In genomic region chr17:71159152-71159567, GRCm38 (mm10) we compare ENCODE assay signal across 11 mouse cellular contexts. TPM values are rescaled to one million over a fixed set of nuclear protein-coding genes. Genes with fewer than 3 reads are reported as not detected.
A peak's percentile ranks its signal among the peaks of the same experiment; 100 is the strongest.
DNase-seq lines count a peak whose midpoint lies in the region; ATAC-seq and TF ChIP-seq lines count a peak whose summit lies in the region.
"Had no signal": no experiment of that assay in that cellular context is flagged by ENCODE, and none has a peak within 500 bp of the region (broad histone marks: within the 10 kb centered on the region; RNA-seq: fewer than 3 reads in every experiment).

No protein-coding gene starts in this region.

- TF ChIP-seq POLR2A in kidney, adult 2 months (IDR thresholded peaks at IDR 0.05; ENCODE audit: low read depth, low read length) = no peak

- H3K4me1 ChIP-seq in midbrain, embryonic 15.5 days = 0 out of 2 replicates have a peak, but pooled peaks cover 7% of the 10 kb centered on the region
- peaks cover 4% of the 10 kb centered on the region; the same call in 1 of the 2 replicates for H3K4me1 ChIP-seq in midbrain, embryonic 11.5 days (ENCODE audit: control insufficient read depth, insufficient read depth, low read length)
- H3K4me1 ChIP-seq in embryonic facial prominence, embryonic 14.5 days (ENCODE audit: control insufficient read depth, insufficient read depth, low read length) = peaks cover 28% of the 10 kb centered on the region
- H3K4me1 ChIP-seq in kidney, adult 2 months (ENCODE audit: control insufficient read depth, insufficient read depth, low read length) = peaks cover 22% of the 10 kb centered on the region
- peaks cover 20% of the 10 kb centered on the region for H3K4me1 ChIP-seq in stomach, embryonic 14.5 days (ENCODE audit: control insufficient read depth, insufficient read depth, low read length)

- H3K9ac ChIP-seq in midbrain, embryonic 15.5 days = no peak overlapping the region
- H3K9ac ChIP-seq in midbrain, embryonic 11.5 days (ENCODE audit: low read length) = no peak overlapping the region
- H3K9ac ChIP-seq in embryonic facial prominence, embryonic 14.5 days (ENCODE audit: low read depth, low read length) = no peak overlapping the region
- no peak overlapping the region for H3K9ac ChIP-seq in stomach, embryonic 14.5 days (replicated peaks; ENCODE audit: low read depth, low read length)
- H3K9ac ChIP-seq: hindbrain, embryonic 15.5 days; midbrain, embryonic 12.5 days had no signal

- no peak for TF ChIP-seq CTCF in kidney, adult 2 months (conservative IDR thresholded peaks at IDR 0.05; ENCODE audit: insufficient read depth, insufficient read length, low read depth, low read length)

- DNase-seq in midbrain, embryonic 11.5 days (ENCODE audit: low spot score, missing footprints) = no peak
- peak; percentile 90 for DNase-seq in embryonic facial prominence, embryonic 14.5 days (ENCODE audit: low spot score)
- peak; percentile 94 for DNase-seq in kidney, adult 2 months
- DNase-seq in thymus, postnatal 0 days (ENCODE audit: low spot score) = no peak
- DNase-seq in cerebellum, adult 11-12 months = no peak
- DNase-seq in c-Kit-positive CD71-positive TER-119-positive erythroid progenitor cells, embryonic 14.5 days (ENCODE audit: low spot score) = no peak
- DNase-seq: spleen, adult 18-20 months had no signal

- ATAC-seq in midbrain, embryonic 15.5 days (replicated peaks) = 0 out of 2 replicates have a peak, but pooled peaks have one; percentile 27
- no peak for ATAC-seq in midbrain, embryonic 11.5 days (ENCODE audit: low FRiP score)
- ATAC-seq in embryonic facial prominence, embryonic 14.5 days (ENCODE audit: low read depth) = peak; percentile 85
- ATAC-seq in stomach, embryonic 14.5 days (ENCODE audit: insufficient number of reproducible peaks, insufficient read depth, low FRiP score, low read depth) = peak; percentile 81; the same call in 1 of the 2 replicates

- no peaks in the 10 kb centered on the region for H3K36me3 ChIP-seq in midbrain, embryonic 15.5 days (replicated peaks)
- no peaks in the 10 kb centered on the region for H3K36me3 ChIP-seq in midbrain, embryonic 11.5 days (ENCODE audit: control insufficient read depth, insufficient read depth, low read length)
- no peaks in the 10 kb centered on the region for H3K36me3 ChIP-seq in embryonic facial prominence, embryonic 14.5 days (ENCODE audit: control insufficient read depth, insufficient read depth, low read length)
- H3K36me3 ChIP-seq in kidney, adult 2 months (ENCODE audit: control insufficient read depth, insufficient read depth, low read length) = no peaks in the 10 kb centered on the region
- H3K36me3 ChIP-seq in stomach, embryonic 14.5 days (ENCODE audit: control insufficient read depth, insufficient read depth, low read length) = no peaks in the 10 kb centered on the region
- H3K36me3 ChIP-seq: hindbrain, embryonic 15.5 days; midbrain, embryonic 12.5 days had no signal

- no peaks in the 10 kb centered on the region for H3K27me3 ChIP-seq in midbrain, embryonic 15.5 days (replicated peaks)
- no peaks in the 10 kb centered on the region for H3K27me3 ChIP-seq in midbrain, embryonic 11.5 days (ENCODE audit: control insufficient read depth, insufficient read depth, low read length)
- no peaks in the 10 kb centered on the region for H3K27me3 ChIP-seq in embryonic facial prominence, embryonic 14.5 days (replicated peaks; ENCODE audit: control insufficient read depth, insufficient read depth, low read length)
- H3K27me3 ChIP-seq in kidney, adult 2 months (replicated peaks; ENCODE audit: control insufficient read depth, insufficient read depth, low read length) = no peaks in the 10 kb centered on the region
- no peaks in the 10 kb centered on the region for H3K27me3 ChIP-seq in stomach, embryonic 14.5 days (ENCODE audit: control insufficient read depth, insufficient read depth, low read length)
- H3K27me3 ChIP-seq: hindbrain, embryonic 15.5 days; midbrain, embryonic 12.5 days had no signal

- no peak overlapping the region for H3K4me2 ChIP-seq in midbrain, embryonic 15.5 days
- no peak overlapping the region for H3K4me2 ChIP-seq in midbrain, embryonic 11.5 days
- H3K4me2 ChIP-seq in embryonic facial prominence, embryonic 14.5 days (ENCODE audit: low read depth, low read length) = peak overlapping the region; percentile 23
- no peak overlapping the region for H3K4me2 ChIP-seq in stomach, embryonic 14.5 days (replicated peaks; ENCODE audit: low read depth, low read length)
- H3K4me2 ChIP-seq: hindbrain, embryonic 15.5 days; midbrain, embryonic 12.5 days had no signal

- no peaks in the 10 kb centered on the region for H3K9me3 ChIP-seq in midbrain, embryonic 15.5 days
- H3K9me3 ChIP-seq in midbrain, embryonic 11.5 days (ENCODE audit: control insufficient read depth, low read length) = no peaks in the 10 kb centered on the region
- no peaks in the 10 kb centered on the region for H3K9me3 ChIP-seq in embryonic facial prominence, embryonic 14.5 days (ENCODE audit: control insufficient read depth, low read length)
- no peaks in the 10 kb centered on the region for H3K9me3 ChIP-seq in stomach, embryonic 14.5 days (ENCODE audit: control insufficient read depth, low read depth, low read length)
- H3K9me3 ChIP-seq: hindbrain, embryonic 15.5 days; midbrain, embryonic 12.5 days had no signal

- WGBS in midbrain, embryonic 15.5 days = 21% methylated on average over 4 of the region's 4 CpGs
- 15% methylated on average over 4 of the region's 4 CpGs for WGBS in midbrain, embryonic 11.5 days
- WGBS in embryonic facial prominence, embryonic 14.5 days = 6% methylated on average over 4 of the region's 4 CpGs
- 29% methylated on average over 4 of the region's 4 CpGs for WGBS in kidney, adult 2 months
- 11% methylated on average over 4 of the region's 4 CpGs for WGBS in stomach, embryonic 14.5 days

- no peak overlapping the region for H3K4me3 ChIP-seq in midbrain, embryonic 15.5 days
- no peak overlapping the region for H3K4me3 ChIP-seq in midbrain, embryonic 11.5 days (ENCODE audit: low read depth, low read length)
- H3K4me3 ChIP-seq in embryonic facial prominence, embryonic 14.5 days (ENCODE audit: low read depth, low read length) = no peak overlapping the region
- no peak overlapping the region for H3K4me3 ChIP-seq in kidney, adult 2 months (ENCODE audit: insufficient read depth, low read depth, low read length)
- H3K4me3 ChIP-seq in stomach, embryonic 14.5 days (ENCODE audit: low read depth, low read length) = no peak overlapping the region
- H3K4me3 ChIP-seq: hindbrain, embryonic 15.5 days; midbrain, embryonic 12.5 days had no signal

- no peak overlapping the region for H3K27ac ChIP-seq in midbrain, embryonic 15.5 days
- H3K27ac ChIP-seq in midbrain, embryonic 11.5 days (ENCODE audit: low read depth, low read length) = no peak overlapping the region
- peak overlapping the region; percentile 84 for H3K27ac ChIP-seq in embryonic facial prominence, embryonic 14.5 days (replicated peaks; ENCODE audit: low read depth, low read length)
- peak overlapping the region; percentile 68 for H3K27ac ChIP-seq in kidney, adult 2 months (ENCODE audit: insufficient read depth, low read depth, low read length)
- peak overlapping the region; percentile 85 for H3K27ac ChIP-seq in stomach, embryonic 14.5 days (ENCODE audit: low read length)
- H3K27ac ChIP-seq: hindbrain, embryonic 15.5 days; midbrain, embryonic 12.5 days had no signal

RNA-seq across cellular contexts. Expression of gene Lpin2, which starts 23.2 kb away (rescaled TPM):
- 44.2 and 47.6 TPM in 2 replicates for polyA plus RNA-seq in midbrain, embryonic 15.5 days (2015; fragmentation: Nextera tagmentation; extraction: Ambion mirVana)
- 31.6 and 35.4 TPM in 2 replicates for polyA plus RNA-seq in midbrain, embryonic 11.5 days (2014; fragmentation: Nextera tagmentation; extraction: Ambion mirVana)
- 32.1 and 35.7 TPM in 2 replicates for polyA plus RNA-seq in embryonic facial prominence, embryonic 14.5 days (2014; fragmentation: Nextera tagmentation; extraction: Ambion mirVana)
- polyA plus RNA-seq in kidney, adult 2 months (2012; rRNA removed) = 17.7 and 20.5 TPM in 2 replicates
- 37.5 and 38.6 TPM in 2 replicates for polyA plus RNA-seq in stomach, embryonic 14.5 days (2014; fragmentation: Nextera tagmentation; extraction: Ambion mirVana)
- 18.2 and 19.8 TPM in 2 replicates for polyA plus RNA-seq in thymus, postnatal 0 days (2015; fragmentation: Nextera tagmentation; extraction: Ambion mirVana)

Comparison
In these comparisons a context has a peak if more than half of its experiments do, and no peak if none do; other contexts are left out.
1. H3K27ac ChIP-seq: peak in embryonic facial prominence, embryonic 14.5 days (single experiment), kidney, adult 2 months (single experiment) and stomach, embryonic 14.5 days (single experiment); none in midbrain, embryonic 15.5 days (single experiment) and midbrain, embryonic 11.5 days (single experiment).
2. DNase-seq: peak in embryonic facial prominence, embryonic 14.5 days (single experiment) and kidney, adult 2 months (single experiment); none in midbrain, embryonic 11.5 days (single experiment), thymus, postnatal 0 days (single experiment), cerebellum, adult 11-12 months (single experiment) and c-Kit-positive CD71-positive TER-119-positive erythroid progenitor cells, embryonic 14.5 days (single experiment).